Mouse (Mus musculus): Measurements from ENCODE around the gene Eid2. TPM values are rescaled to one million over a fixed set of nuclear protein-coding genes. Genes with fewer than 3 reads are reported as not detected.
A peak's percentile ranks its signal among the peaks of the same experiment; 100 is the strongest.

Eid2 gene
- polyA plus RNA-seq, 1 experiment from 2014 or later, result 0.85 TPM

- Histone ChIP-seq H3K9me3 (ENCODE audit: low read length) (no peaks in the 10 kb centered on the region), H3K9ac (replicated peaks; ENCODE audit: low read length) (no peak overlapping the region), H3K4me3 (ENCODE audit: low read length) (no peak overlapping the region), H3K27me3 (ENCODE audit: insufficient read depth, low read length) (no peaks in the 10 kb centered on the region), H3K4me2 (replicated peaks; ENCODE audit: low read depth, low read length) (no peak overlapping the region), H3K4me1 (ENCODE audit: insufficient read depth, low read length) (no peaks in the 10 kb centered on the region), H3K27ac (ENCODE audit: low read length) (no peak overlapping the region), H3K36me3 (ENCODE audit: insufficient read depth, low read length) (no peaks in the 10 kb centered on the region)
- no peak for ATAC-seq (ENCODE audit: low FRiP score, low TSS enrichment)
- WGBS, result 40% methylated on average over 5 of the region's 5 CpGs
Observed at GRCm38 (mm10) chr7:28262861-28263260, 4.8 kb upstream of the Eid2 start.

GRCm38 (mm10) chr7:28263786-28264185, 3.9 kb upstream of the Eid2 start:
- H3K4me3 ChIP-seq (ENCODE audit: low read length), result no peak overlapping the region
- 0 out of 2 replicates have a peak, but pooled peaks have one; percentile 39 for ATAC-seq (ENCODE audit: low FRiP score, low TSS enrichment)
- 3% methylated on average over 15 of the region's 15 CpGs for WGBS

GRCm38 (mm10) chr7:28265391-28265790, 2.3 kb upstream of the Eid2 start:
- no peaks in the 10 kb centered on the region for H3K9me3 ChIP-seq (ENCODE audit: low read length)
- WGBS, result 87% methylated on average over 13 of the region's 13 CpGs
- ATAC-seq (ENCODE audit: low FRiP score, low TSS enrichment), result no peak
- H3K27me3 ChIP-seq (ENCODE audit: insufficient read depth, low read length), result no peaks in the 10 kb centered on the region
- H3K36me3 ChIP-seq (ENCODE audit: insufficient read depth, low read length), result peaks cover 7% of the 10 kb centered on the region; the same call in 1 of the 2 replicates
- peaks cover 9% of the 10 kb centered on the region; the same call in 1 of the 2 replicates for H3K4me1 ChIP-seq (ENCODE audit: insufficient read depth, low read length)
- no peak overlapping the region for H3K4me2 ChIP-seq (replicated peaks; ENCODE audit: low read depth, low read length)
- no peak overlapping the region for H3K9ac ChIP-seq (replicated peaks; ENCODE audit: low read length)
- no peak overlapping the region for H3K4me3 ChIP-seq (ENCODE audit: low read length)
- no peak overlapping the region for H3K27ac ChIP-seq (ENCODE audit: low read length)

More at GRCm38 (mm10) chr7:28263786-28264185, 3.9 kb upstream of the Eid2 start:
- Histone ChIP-seq H3K4me1 (ENCODE audit: insufficient read depth, low read length) (peaks cover 3% of the 10 kb centered on the region; the same call in 1 of the 2 replicates), H3K9ac (replicated peaks; ENCODE audit: low read length) (no peak overlapping the region), H3K36me3 (ENCODE audit: insufficient read depth, low read length) (no peaks in the 10 kb centered on the region), H3K27me3 (ENCODE audit: insufficient read depth, low read length) (no peaks in the 10 kb centered on the region), H3K9me3 (ENCODE audit: low read length) (no peaks in the 10 kb centered on the region), H3K27ac (ENCODE audit: low read length) (no peak overlapping the region), H3K4me2 (replicated peaks; ENCODE audit: low read depth, low read length) (no peak overlapping the region)

GRCm38 (mm10) chr7:28268042-28268531, 406 bp downstream of the Eid2 start:
- H3K27ac ChIP-seq (ENCODE audit: low read length), result peak overlapping the region; percentile 90
- 0% methylated on average over 54 of the region's 62 CpGs for WGBS
- peak; percentile 75 for ATAC-seq (ENCODE audit: low FRiP score, low TSS enrichment)

GRCm38 (mm10) chr7:28268576-28268975, 895 bp downstream of the Eid2 start:
- Histone ChIP-seq H3K27ac (ENCODE audit: low read length) (peak overlapping the region; percentile 90), H3K4me1 (ENCODE audit: insufficient read depth, low read length) (peaks cover 9% of the 10 kb centered on the region; the same call in 1 of the 2 replicates), H3K9ac (replicated peaks; ENCODE audit: low read length) (peak overlapping the region; percentile 99), H3K4me3 (ENCODE audit: low read length) (peak overlapping the region; percentile 85), H3K4me2 (replicated peaks; ENCODE audit: low read depth, low read length) (peak overlapping the region; percentile 75), H3K9me3 (ENCODE audit: low read length) (peaks cover 4% of the 10 kb centered on the region; the same call in 1 of the 2 replicates), H3K27me3 (ENCODE audit: insufficient read depth, low read length) (no peaks in the 10 kb centered on the region), H3K36me3 (ENCODE audit: insufficient read depth, low read length) (peaks cover 24% of the 10 kb centered on the region)
- WGBS, result 22% methylated on average over 16 of the region's 16 CpGs
- ATAC-seq (ENCODE audit: low FRiP score, low TSS enrichment), result no peak

More at GRCm38 (mm10) chr7:28268042-28268531, 406 bp downstream of the Eid2 start:
- peaks cover 4% of the 10 kb centered on the region; the same call in 1 of the 2 replicates for H3K9me3 ChIP-seq (ENCODE audit: low read length)
- peak overlapping the region; percentile 75 for H3K4me2 ChIP-seq (replicated peaks; ENCODE audit: low read depth, low read length)
- H3K9ac ChIP-seq (replicated peaks; ENCODE audit: low read length), result peak overlapping the region; percentile 99
- peak overlapping the region; percentile 85 for H3K4me3 ChIP-seq (ENCODE audit: low read length)
- no peaks in the 10 kb centered on the region for H3K27me3 ChIP-seq (ENCODE audit: insufficient read depth, low read length)
- H3K36me3 ChIP-seq (ENCODE audit: insufficient read depth, low read length), result peaks cover 24% of the 10 kb centered on the region
- H3K4me1 ChIP-seq (ENCODE audit: insufficient read depth, low read length), result peaks cover 9% of the 10 kb centered on the region; the same call in 1 of the 2 replicates

- Histone ChIP-seq H3K36me3 (ENCODE audit: insufficient read depth, low read length) (peaks cover 24% of the 10 kb centered on the region), H3K9ac (replicated peaks; ENCODE audit: low read length) (no peak overlapping the region), H3K9me3 (ENCODE audit: low read length) (peaks cover 4% of the 10 kb centered on the region; the same call in 1 of the 2 replicates), H3K27me3 (ENCODE audit: insufficient read depth, low read length) (no peaks in the 10 kb centered on the region), H3K4me3 (ENCODE audit: low read length) (no peak overlapping the region), H3K4me2 (replicated peaks; ENCODE audit: low read depth, low read length) (no peak overlapping the region), H3K4me1 (ENCODE audit: insufficient read depth, low read length) (peaks cover 9% of the 10 kb centered on the region; the same call in 1 of the 2 replicates), H3K27ac (ENCODE audit: low read length) (no peak overlapping the region)
- WGBS, result 91% methylated on average over 12 of the region's 12 CpGs
- no peak for ATAC-seq (ENCODE audit: low FRiP score, low TSS enrichment)
Observed at GRCm38 (mm10) chr7:28269355-28269754, 1.7 kb downstream of the Eid2 start.

- 73% methylated on average over 3 of the region's 3 CpGs for WGBS
- Histone ChIP-seq H3K4me2 (replicated peaks; ENCODE audit: low read depth, low read length) (no peak overlapping the region), H3K27me3 (ENCODE audit: insufficient read depth, low read length) (no peaks in the 10 kb centered on the region), H3K4me1 (ENCODE audit: insufficient read depth, low read length) (peaks cover 9% of the 10 kb centered on the region; the same call in 1 of the 2 replicates), H3K9ac (replicated peaks; ENCODE audit: low read length) (no peak overlapping the region), H3K36me3 (ENCODE audit: insufficient read depth, low read length) (peaks cover 24% of the 10 kb centered on the region), H3K4me3 (ENCODE audit: low read length) (no peak overlapping the region), H3K9me3 (ENCODE audit: low read length) (peaks cover 4% of the 10 kb centered on the region; the same call in 1 of the 2 replicates), H3K27ac (ENCODE audit: low read length) (no peak overlapping the region)
- ATAC-seq (ENCODE audit: low FRiP score, low TSS enrichment), result no peak
Observed at GRCm38 (mm10) chr7:28271761-28272160, 4.1 kb downstream of the Eid2 start.

GRCm38 (mm10) chr7:28277237-28277614, 9.5 kb downstream of the Eid2 start:
- H3K36me3 ChIP-seq (ENCODE audit: insufficient read depth, low read length), result peaks cover 4% of the 10 kb centered on the region; the same call in 1 of the 2 replicates
- H3K27ac ChIP-seq (ENCODE audit: low read length), result no peak overlapping the region
- H3K4me2 ChIP-seq (replicated peaks; ENCODE audit: low read depth, low read length), result no peak overlapping the region
- ATAC-seq (ENCODE audit: low FRiP score, low TSS enrichment), result no peak
- no peaks in the 10 kb centered on the region for H3K9me3 ChIP-seq (ENCODE audit: low read length)
- H3K4me1 ChIP-seq (ENCODE audit: insufficient read depth, low read length), result peaks cover 8% of the 10 kb centered on the region; the same call in 1 of the 2 replicates
- no peaks in the 10 kb centered on the region for H3K27me3 ChIP-seq (ENCODE audit: insufficient read depth, low read length)
- 58% methylated on average over 8 of the region's 8 CpGs for WGBS
- H3K9ac ChIP-seq (replicated peaks; ENCODE audit: low read length), result no peak overlapping the region
- H3K4me3 ChIP-seq (ENCODE audit: low read length), result no peak overlapping the region

GRCm38 (mm10) chr7:28277615-28278278, 10.1 kb downstream of the Eid2 start, which contains the start of gene Eid2b:
Gene Eid2b (plus strand): TSS chr7:28277739.
- Histone ChIP-seq H3K9ac (replicated peaks; ENCODE audit: low read length) (peak within 1 kb of the TSS; percentile 81), H3K27me3 (ENCODE audit: insufficient read depth, low read length) (no peaks in the 10 kb centered on the region), H3K4me1 (ENCODE audit: insufficient read depth, low read length) (peaks cover 8% of the 10 kb centered on the region; the same call in 1 of the 2 replicates), H3K9me3 (ENCODE audit: low read length) (no peaks in the 10 kb centered on the region), H3K4me3 (ENCODE audit: low read length) (peak within 1 kb of the TSS; percentile 59), H3K36me3 (ENCODE audit: insufficient read depth, low read length) (peaks cover 3% of the 10 kb centered on the region; the same call in 1 of the 2 replicates), H3K27ac (ENCODE audit: low read length) (peak within 1 kb of the TSS; percentile 48; the same call in 1 of the 2 replicates), H3K4me2 (replicated peaks; ENCODE audit: low read depth, low read length) (peak within 1 kb of the TSS; percentile 64)
- WGBS, result 2% methylated on average over 68 of the region's 68 CpGs
- ATAC-seq (ENCODE audit: low FRiP score, low TSS enrichment), result peak; percentile 78

- no peak for ATAC-seq (ENCODE audit: low FRiP score, low TSS enrichment)
- H3K4me1 ChIP-seq (ENCODE audit: insufficient read depth, low read length), result peaks cover 8% of the 10 kb centered on the region; the same call in 1 of the 2 replicates
- H3K9me3 ChIP-seq (ENCODE audit: low read length), result no peaks in the 10 kb centered on the region
- no peaks in the 10 kb centered on the region for H3K27me3 ChIP-seq (ENCODE audit: insufficient read depth, low read length)
- peak overlapping the region; percentile 81 for H3K9ac ChIP-seq (replicated peaks; ENCODE audit: low read length)
- H3K27ac ChIP-seq (ENCODE audit: low read length), result no peak overlapping the region
- peak overlapping the region; percentile 64 for H3K4me2 ChIP-seq (replicated peaks; ENCODE audit: low read depth, low read length)
- no peaks in the 10 kb centered on the region for H3K36me3 ChIP-seq (ENCODE audit: insufficient read depth, low read length)
- WGBS, result 82% methylated on average over 7 of the region's 7 CpGs
- H3K4me3 ChIP-seq (ENCODE audit: low read length), result peak overlapping the region; percentile 59
Observed at GRCm38 (mm10) chr7:28278279-28278652, 10.6 kb downstream of the Eid2 start.
